Mouse (Mus musculus): ENCODE measurements around the gene Car3.

DNA sequence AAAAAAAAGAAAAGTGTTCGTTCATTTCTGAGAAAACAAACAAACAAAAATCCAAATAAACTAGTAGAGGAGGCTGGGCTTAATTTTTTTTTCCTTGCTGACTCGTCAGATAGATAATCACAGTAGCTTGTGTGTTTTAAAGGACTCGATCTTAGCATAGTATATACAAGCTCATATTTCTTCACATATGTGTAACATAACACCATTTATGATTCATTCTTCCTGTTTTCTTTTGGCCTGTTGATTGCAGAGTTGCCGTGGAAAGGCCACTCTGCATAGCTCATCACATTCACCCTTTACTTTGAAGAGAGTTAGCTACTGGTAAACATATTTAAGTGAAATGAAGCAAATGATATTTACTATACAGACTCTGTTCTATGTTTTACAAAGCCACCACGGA lies 30.4 kb downstream of the Car3 start:
- TF ChIP-seq POLR2A (IDR thresholded peaks at IDR 0.05; ENCODE audit: borderline replicate concordance, extremely low read depth, insufficient read depth, insufficient read length, poor library complexity, severe bottlenecking) (no peak), CTCF (IDR thresholded peaks at IDR 0.05; ENCODE audit: borderline replicate concordance, extremely low read depth, insufficient read depth, insufficient read length) (no peak)
